Mouse (Mus musculus) MEL (cell line): ENCODE measurements around the gene Gm20431. TPM values are rescaled to one million over a fixed set of nuclear protein-coding genes. Genes with fewer than 3 reads are reported as not detected.

ENCODE experiments used
- DNase-seq: peaks from one replicate; pipeline ENCODE4 v3.0.0; 2011; ENCODE audit warnings: low read depth, low spot score
- H3K27ac ChIP-seq: 2 replicates; pipeline ENCODE4 v1.5.1; 2012; ENCODE audit warnings: low read depth, mild to moderate bottlenecking, control low read depth, low read length, moderate library complexity; ENCODE audit not compliant: control insufficient read depth
- H3K27me3 ChIP-seq, 2 experiments: fragments of 150-350 bp in 1 of 2; sonication (generic) in 1 of 2; 2 replicates each; pipeline ENCODE4 v1.6.1; 2012; ENCODE audit warnings: low read length in 2 of 2, mild to moderate bottlenecking in 2 of 2, improper control_type of control experiment in 1 of 2, moderate library complexity in 1 of 2; ENCODE audit not compliant: insufficient read depth in 2 of 2, control insufficient read depth in 1 of 2
- H3K36me3 ChIP-seq, 2 experiments: 2 replicates each; pipeline ENCODE4 v1.6.1; 2012 to 2014; ENCODE audit warnings: low read length in 2 of 2, improper control_type of control experiment in 1 of 2, inconsistent platforms in 1 of 2, mild to moderate bottlenecking in 1 of 2; ENCODE audit not compliant: insufficient read depth in 2 of 2, control insufficient read depth in 1 of 2
- H3K4me1 ChIP-seq, 2 experiments: fragments of 150-350 bp in 1 of 2; sonication (generic) in 1 of 2; 2 replicates each; pipeline ENCODE4 v1.6.1; 2012; ENCODE audit warnings: low read length in 2 of 2, improper control_type of control experiment in 1 of 2, mild to moderate bottlenecking in 1 of 2; ENCODE audit not compliant: insufficient read depth in 2 of 2, control insufficient read depth in 1 of 2
- H3K4me3 ChIP-seq, 2 experiments: fragments of 150-350 bp in 1 of 2; sonication (generic) in 1 of 2; 2 replicates each; pipeline ENCODE4 v1.5.1; 2012; ENCODE audit warnings: low read depth in 2 of 2, low read length in 2 of 2, mild to moderate bottlenecking in 2 of 2, moderate library complexity in 2 of 2, control low read depth in 1 of 2, improper control_type of control experiment in 1 of 2; ENCODE audit not compliant: control insufficient read depth in 1 of 2, insufficient read depth in 1 of 2
- H3K79me2 ChIP-seq: 2 replicates; pipeline ENCODE4 v1.6.1; 2012; ENCODE audit warnings: mild to moderate bottlenecking, low read length, moderate library complexity; ENCODE audit not compliant: control insufficient read depth, poor library complexity, insufficient read depth
- H3K9ac ChIP-seq: 2 replicates; pipeline ENCODE4 v1.6.1; 2012; ENCODE audit warnings: low read depth, mild to moderate bottlenecking, control low read depth, low read length, moderate library complexity; ENCODE audit not compliant: control insufficient read depth, poor library complexity, severe bottlenecking
- H3K9me3 ChIP-seq: fragments of 150-350 bp; sonication (generic); replicated peaks from 2 replicates; pipeline ENCODE4 v1.6.1; 2012; ENCODE audit warnings: mild to moderate bottlenecking, low read length, improper control_type of control experiment, moderate library complexity; ENCODE audit not compliant: insufficient read depth
- BHLHE40 ChIP-seq: IDR thresholded peaks from 2 replicates; pipeline ENCODE4 v1.6.1; 2012; ENCODE audit warnings: low read depth, mild to moderate bottlenecking, inconsistent platforms, low read length, improper control_type of control experiment, borderline replicate concordance
- CHD2 ChIP-seq: IDR thresholded peaks from 2 replicates; pipeline ENCODE4 v1.6.1; 2011; ENCODE audit warnings: low read length, improper control_type of control experiment
- CTCF ChIP-seq, 3 experiments: IDR thresholded peaks in 2 of 3; conservative IDR thresholded peaks in 1 of 3; 2 replicates each; pipeline ENCODE4 v1.5.1; 2011 to 2012; ENCODE audit warnings: low read length in 3 of 3, low read depth in 2 of 3, mild to moderate bottlenecking in 2 of 3, improper control_type of control experiment in 1 of 3, inconsistent platforms in 1 of 3, mixed read lengths in 1 of 3, moderate library complexity in 1 of 3; ENCODE audit not compliant: control insufficient read depth in 1 of 3, insufficient read depth in 1 of 3, poor library complexity in 1 of 3, severe bottlenecking in 1 of 3
- ELF1 ChIP-seq: IDR thresholded peaks from 2 replicates; pipeline ENCODE4 v1.6.1; 2014; ENCODE audit warnings: low read depth, mild to moderate bottlenecking, inconsistent platforms, low read length, improper control_type of control experiment, moderate library complexity
- ETS1 ChIP-seq: IDR thresholded peaks from 2 replicates; pipeline ENCODE4 v1.6.1; 2012; ENCODE audit warnings: low read depth, mild to moderate bottlenecking, inconsistent platforms, low read length, improper control_type of control experiment, moderate library complexity
- GABPA ChIP-seq: IDR thresholded peaks from 2 replicates; pipeline ENCODE4 v1.6.1; 2012; ENCODE audit warnings: low read depth, mild to moderate bottlenecking, inconsistent platforms, low read length, improper control_type of control experiment, moderate library complexity
- HCFC1 ChIP-seq: IDR thresholded peaks from 2 replicates; pipeline ENCODE4 v1.6.1; 2012; ENCODE audit warnings: low read depth, mild to moderate bottlenecking, inconsistent platforms, low read length, improper control_type of control experiment, moderate library complexity
- JUND ChIP-seq: IDR thresholded peaks from 2 replicates; pipeline ENCODE4 v1.6.1; 2011; ENCODE audit warnings: low read depth, mild to moderate bottlenecking, improper control_type of control experiment, low read length
- MAX ChIP-seq: IDR thresholded peaks from 2 replicates; pipeline ENCODE4 v1.6.1; 2011; ENCODE audit warnings: low read length, improper control_type of control experiment
- MYC ChIP-seq: IDR thresholded peaks from 2 replicates; pipeline ENCODE4 v1.6.1; 2011; ENCODE audit warnings: low read depth, mild to moderate bottlenecking, low read length, improper control_type of control experiment, moderate library complexity
- POLR2A ChIP-seq, 2 experiments: IDR thresholded peaks; 2 replicates each; pipeline ENCODE4 v1.6.1; 2011 to 2012; ENCODE audit warnings: low read length in 2 of 2, mild to moderate bottlenecking in 2 of 2, control low read depth in 1 of 2, improper control_type of control experiment in 1 of 2, low read depth in 1 of 2, moderate library complexity in 1 of 2; ENCODE audit not compliant: control insufficient read depth in 1 of 2, insufficient read depth in 1 of 2, poor library complexity in 1 of 2
- POLR2AphosphoS5 ChIP-seq: IDR thresholded peaks from 2 replicates; pipeline ENCODE4 v1.6.1; 2012; ENCODE audit warnings: low read depth, borderline replicate concordance, mild to moderate bottlenecking, inconsistent platforms, low read length, moderate library complexity, mixed read lengths
- RCOR1 ChIP-seq: IDR thresholded peaks from 2 replicates; pipeline ENCODE4 v1.6.1; 2012; ENCODE audit warnings: low read depth, mild to moderate bottlenecking, inconsistent platforms, low read length, improper control_type of control experiment
- TAL1 ChIP-seq: IDR thresholded peaks from 2 replicates; pipeline ENCODE4 v1.6.1; 2012; ENCODE audit warnings: mild to moderate bottlenecking, inconsistent platforms, low read length, moderate library complexity, mixed read lengths
- TCF12 ChIP-seq: IDR thresholded peaks from 2 replicates; pipeline ENCODE4 v1.6.1; 2014; ENCODE audit warnings: low read depth, mild to moderate bottlenecking, inconsistent platforms, low read length, improper control_type of control experiment, moderate library complexity
- UBTF ChIP-seq: IDR thresholded peaks from 2 replicates; pipeline ENCODE4 v1.6.1; 2012; ENCODE audit warnings: low read depth, mild to moderate bottlenecking, inconsistent platforms, low read length, improper control_type of control experiment, moderate library complexity, borderline replicate concordance; ENCODE audit not compliant: insufficient read depth
- USF1 ChIP-seq: IDR thresholded peaks from 2 replicates; pipeline ENCODE4 v1.6.1; 2014; ENCODE audit warnings: low read depth, mild to moderate bottlenecking, inconsistent platforms, low read length, improper control_type of control experiment, moderate library complexity
- USF2 ChIP-seq, 2 experiments: IDR thresholded peaks; 2 replicates each; pipeline ENCODE4 v1.6.1; 2011 to 2012; ENCODE audit warnings: improper control_type of control experiment in 2 of 2, low read length in 2 of 2, borderline replicate concordance in 1 of 2, inconsistent platforms in 1 of 2, low read depth in 1 of 2, mild to moderate bottlenecking in 1 of 2; ENCODE audit not compliant: insufficient read depth in 1 of 2
- ZKSCAN1 ChIP-seq: IDR thresholded peaks from 2 replicates; pipeline ENCODE4 v1.6.1; 2012; ENCODE audit warnings: low read depth, mild to moderate bottlenecking, inconsistent platforms, low read length, improper control_type of control experiment, moderate library complexity
- ZMIZ1 ChIP-seq: IDR thresholded peaks from 2 replicates; pipeline ENCODE4 v1.6.1; 2012; ENCODE audit warnings: low read depth, mild to moderate bottlenecking, inconsistent platforms, low read length, improper control_type of control experiment, moderate library complexity
- polyA plus RNA-seq, 2 experiments: library from polyadenylated mRNA; stranded (reverse) in 1 of 2; unstranded in 1 of 2; fragments of >175 nt in 1 of 2; fragments of >200 nt in 1 of 2; gene quantifications; 2 replicates each; pipeline versions ENCODE4 v1.2.1 to v1.2.4; 2012; ENCODE audit warnings: low replicate concordance in 2 of 2, low read depth in 1 of 2; ENCODE audit not compliant: insufficient read length in 2 of 2, insufficient read depth in 1 of 2, missing spikeins in 1 of 2
- total RNA-seq: library from RNA; depleted of rRNA; stranded (reverse); fragments of 300-350 nt; gene quantifications from 2 replicates; pipeline ENCODE4 v1.2.3, GENCODE M21; 2012

Gene Gm20431
- total and polyA plus RNA-seq, 3 experiments, result 5.9 to 8.1 TPM; not detected in 1

GRCm38 (mm10) chr2:167630421-167630820 lies 30.9 kb downstream of the Gm20431 start:
- H3K9me3 ChIP-seq, result no peaks in the 10 kb centered on the region
- H3K27ac ChIP-seq, result peak overlapping the region; percentile 52
- peak overlapping the region; percentile 94 for H3K9ac ChIP-seq
- H3K4me3 ChIP-seq, result peak overlapping the region; percentile 84
- no peak for DNase-seq
- peaks cover 8 to 53% of the 10 kb centered on the region in 2 experiments for H3K36me3 ChIP-seq
- TF ChIP-seq HCFC1, result no peak
- no peak for TF ChIP-seq ZMIZ1
- no peak for TF ChIP-seq GABPA
- TF ChIP-seq JUND, result no peak
- no peak for TF ChIP-seq USF1
- no peak for TF ChIP-seq POLR2A (IDR thresholded peaks at IDR 0.05; ENCODE audit: control insufficient read depth in 1 of 2, insufficient read depth in 1 of 2, low read depth in 1 of 2, low read length in 2 of 2, poor library complexity in 1 of 2)
- no peak for TF ChIP-seq TCF12
- TF ChIP-seq MAX, result no peak
- no peak for TF ChIP-seq MYC
- TF ChIP-seq ZKSCAN1, result no peak
- no peak for TF ChIP-seq USF2 (IDR thresholded peaks at IDR 0.05; ENCODE audit: borderline replicate concordance in 1 of 2, insufficient read depth in 1 of 2, low read depth in 1 of 2, low read length in 2 of 2)
- no peak for TF ChIP-seq UBTF
- no peak for TF ChIP-seq CHD2
- no peak for TF ChIP-seq ETS1
- TF ChIP-seq CTCF (IDR thresholded peaks at IDR 0.05 in 2 of 3, conservative IDR thresholded peaks at IDR 0.05 in 1 of 3; ENCODE audit: control insufficient read depth in 1 of 3, insufficient read depth in 1 of 3, low read depth in 2 of 3, low read length in 3 of 3, poor library complexity in 1 of 3, severe bottlenecking in 1 of 3), result no peak
- no peak for TF ChIP-seq RCOR1
- no peak for TF ChIP-seq TAL1
- no peak; the same call in 1 of the 2 replicates for TF ChIP-seq POLR2AphosphoS5
- TF ChIP-seq, all 39 proteins: peak for 0
- no peaks in the 10 kb centered on the region for H3K27me3 ChIP-seq
- H3K4me1 ChIP-seq, result peaks cover 14 to 55% of the 10 kb centered on the region in 2 experiments
- peaks cover 65% of the 10 kb centered on the region for H3K79me2 ChIP-seq

GRCm38 (mm10) chr2:167629665-167630209 lies 31.6 kb downstream of the Gm20431 start:
- DNase-seq, result no peak
- H3K36me3 ChIP-seq, result peaks cover 8 to 47% of the 10 kb centered on the region in 2 experiments
- peak; percentile 23; the same call in 1 of the 2 replicates for TF ChIP-seq ELF1
- TF ChIP-seq BHLHE40, result no peak
- TF ChIP-seq, all 39 proteins: peak for 1
- Histone ChIP-seq H3K79me2 (peaks cover 72% of the 10 kb centered on the region), H3K27ac (peak overlapping the region; percentile 52), H3K9me3 (no peaks in the 10 kb centered on the region), H3K4me3 (no peak overlapping the region), H3K9ac (peak overlapping the region; percentile 94), H3K4me1 (peaks cover 13 to 52% of the 10 kb centered on the region in 2 experiments), H3K27me3 (no peaks in the 10 kb centered on the region)
